Mouse (Mus musculus): ENCODE data around the gene Plxna4.

- TF ChIP-seq GATA1 (IDR thresholded peaks at IDR 0.05; ENCODE audit: borderline replicate concordance, low read length): no peak
- no peak for TF ChIP-seq FLI1 (IDR thresholded peaks at IDR 0.05; ENCODE audit: low read length)
These were observed 143.6 kb downstream of the Plxna4 start for GRCm38 (mm10) chr6:32444393-32444792.
